Mouse (Mus musculus): Measurements from ENCODE around the gene Shmt2. TPM values are rescaled to one million over a fixed set of nuclear protein-coding genes. Genes with fewer than 3 reads are reported as not detected.

The Shmt2 gene
- polyA plus RNA-seq, 1 experiment from 2014 or later = 52.4 TPM

DNA sequence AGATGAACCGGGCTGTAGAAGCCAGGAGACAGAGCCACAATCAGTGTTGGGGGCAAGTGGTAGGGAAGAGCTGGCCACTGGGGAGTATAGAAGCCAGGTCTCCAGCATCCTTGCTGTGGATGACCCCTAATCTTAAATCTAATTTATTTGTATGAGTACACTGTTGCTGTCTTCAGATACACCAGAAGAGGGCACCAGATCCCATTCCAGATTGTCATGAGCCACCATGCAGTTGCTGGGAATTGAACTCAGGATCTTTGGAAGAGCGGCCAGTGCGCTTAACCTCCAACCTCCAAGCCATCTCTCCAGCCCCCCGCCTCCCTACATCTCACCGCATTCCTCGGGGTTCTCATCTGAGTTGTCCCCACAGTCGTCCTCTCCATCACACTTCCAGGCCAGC, 24.3 kb upstream of the Shmt2 start:
- no peak for ATAC-seq (ENCODE audit: low read depth)
- H3K9ac ChIP-seq = no peak overlapping the region
- peaks cover 100% of the 10 kb centered on the region for H3K36me3 ChIP-seq
- WGBS = 88% methylated on average over 7 of the region's 7 CpGs
- peaks cover 11% of the 10 kb centered on the region for H3K4me1 ChIP-seq (replicated peaks)
- H3K9me3 ChIP-seq = no peaks in the 10 kb centered on the region
- no peak overlapping the region for H3K4me2 ChIP-seq
- no peak overlapping the region for H3K27ac ChIP-seq (replicated peaks)
- no peak overlapping the region for H3K4me3 ChIP-seq
- no peaks in the 10 kb centered on the region for H3K27me3 ChIP-seq

DNA sequence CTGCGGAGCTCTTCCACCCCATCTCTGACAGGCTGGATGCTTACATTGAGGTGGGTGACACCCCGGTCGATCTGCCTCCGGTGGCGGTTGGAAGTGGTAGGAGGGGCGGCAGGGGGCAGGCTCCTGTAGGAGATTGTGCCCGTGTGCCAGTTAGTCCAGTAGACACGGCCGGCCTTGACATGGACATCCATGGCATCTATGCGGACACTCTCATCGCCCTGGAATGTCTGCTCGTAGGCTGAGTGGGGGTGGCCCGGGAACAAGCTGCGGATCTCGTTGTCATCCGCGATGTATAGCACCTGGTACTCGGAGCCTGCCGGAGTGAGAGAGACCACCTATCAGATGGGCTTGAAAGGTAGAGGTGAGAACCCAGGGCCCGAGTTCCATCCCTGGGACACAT, 22.1 kb upstream of the Shmt2 start:
- 95% methylated on average over 20 of the region's 20 CpGs for WGBS
- peaks cover 11% of the 10 kb centered on the region for H3K4me1 ChIP-seq (replicated peaks)
- H3K9ac ChIP-seq = no peak overlapping the region
- no peak for ATAC-seq (ENCODE audit: low read depth)
- H3K27ac ChIP-seq (replicated peaks) = no peak overlapping the region
- no peaks in the 10 kb centered on the region for H3K27me3 ChIP-seq
- no peaks in the 10 kb centered on the region for H3K9me3 ChIP-seq
- peaks cover 100% of the 10 kb centered on the region for H3K36me3 ChIP-seq
- H3K4me2 ChIP-seq = no peak overlapping the region
- no peak overlapping the region for H3K4me3 ChIP-seq

DNA sequence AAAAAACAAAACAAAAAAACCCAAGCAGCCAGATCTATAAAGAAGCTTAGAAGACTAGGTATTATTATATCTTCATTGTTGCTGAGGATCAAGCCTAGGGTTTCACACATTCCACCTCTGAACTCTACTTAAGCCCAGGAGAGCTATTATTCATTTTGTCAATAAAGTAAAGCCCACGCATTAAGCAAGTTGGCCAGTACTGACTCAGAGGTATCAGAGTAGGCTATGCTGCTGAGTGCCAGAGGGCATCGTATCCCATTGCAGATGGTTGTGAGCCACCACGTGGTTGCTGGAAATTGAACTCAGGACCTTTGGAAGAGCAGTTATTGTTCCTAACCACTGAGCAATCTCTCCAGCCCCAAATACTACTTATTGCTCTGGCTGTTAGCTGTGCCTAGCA, 21.7 kb upstream of the Shmt2 start:
- WGBS = 66% methylated on average over 3 of the region's 3 CpGs
- H3K4me2 ChIP-seq = no peak overlapping the region
- no peak for ATAC-seq (ENCODE audit: low read depth)
- no peaks in the 10 kb centered on the region for H3K9me3 ChIP-seq
- H3K9ac ChIP-seq = no peak overlapping the region
- peaks cover 100% of the 10 kb centered on the region for H3K36me3 ChIP-seq
- no peak overlapping the region for H3K4me3 ChIP-seq
- no peak overlapping the region for H3K27ac ChIP-seq (replicated peaks)
- H3K27me3 ChIP-seq = no peaks in the 10 kb centered on the region
- peaks cover 11% of the 10 kb centered on the region for H3K4me1 ChIP-seq (replicated peaks)

DNA sequence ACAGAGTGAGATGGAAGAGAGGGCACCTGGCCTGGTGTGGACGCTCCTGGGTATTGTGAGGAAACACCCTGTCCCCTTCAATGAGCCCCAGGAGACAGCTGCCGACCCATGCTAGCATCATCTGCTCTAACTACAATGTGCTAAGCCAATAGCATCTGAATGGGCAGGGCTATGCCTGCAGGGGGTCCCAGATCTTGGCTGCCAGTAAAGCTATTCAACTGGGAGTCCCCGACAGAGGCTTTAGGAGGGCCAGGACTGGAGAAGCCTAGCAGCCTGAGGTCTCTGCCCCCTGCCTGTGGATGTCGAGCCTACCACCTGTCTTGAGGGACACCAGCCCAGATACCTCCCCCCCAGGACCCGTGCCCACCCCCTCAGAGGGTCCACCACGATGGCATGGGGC, 20.5 kb upstream of the Shmt2 start:
- Histone ChIP-seq H3K27me3 (no peaks in the 10 kb centered on the region), H3K27ac (replicated peaks) (peak overlapping the region; percentile 62), H3K4me2 (no peak overlapping the region), H3K36me3 (peaks cover 96% of the 10 kb centered on the region), H3K9me3 (no peaks in the 10 kb centered on the region), H3K9ac (no peak overlapping the region), H3K4me3 (no peak overlapping the region), H3K4me1 (replicated peaks) (peaks cover 12% of the 10 kb centered on the region)
- WGBS = 33% methylated on average over 6 of the region's 6 CpGs
- ATAC-seq (ENCODE audit: low read depth) = no peak

DNA sequence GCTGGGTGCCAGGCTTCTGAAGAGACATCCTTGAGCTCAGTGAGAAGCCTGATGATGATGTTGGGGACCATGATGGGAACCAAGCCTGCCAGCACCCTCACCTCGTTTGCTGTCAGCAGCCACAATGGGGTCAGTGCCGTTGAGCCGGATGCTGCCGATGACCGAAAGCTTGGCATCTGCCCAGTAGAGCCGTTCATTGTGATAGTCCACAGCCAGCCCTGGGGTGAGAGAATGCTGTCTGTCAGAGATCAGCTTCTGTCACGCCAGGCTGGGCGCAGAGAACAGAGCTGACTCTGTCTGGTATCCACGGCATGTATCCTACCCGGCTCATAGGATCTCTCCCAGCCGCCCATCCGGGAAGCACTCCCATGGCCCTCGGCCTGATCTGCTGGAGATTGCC, 19.8 kb upstream of the Shmt2 start:
- no peak overlapping the region for H3K4me3 ChIP-seq
- peaks cover 18% of the 10 kb centered on the region for H3K4me1 ChIP-seq (replicated peaks)
- ATAC-seq (ENCODE audit: low read depth) = no peak
- H3K4me2 ChIP-seq = no peak overlapping the region
- H3K27me3 ChIP-seq = no peaks in the 10 kb centered on the region
- H3K9me3 ChIP-seq = no peaks in the 10 kb centered on the region
- no peak overlapping the region for H3K9ac ChIP-seq
- peak overlapping the region; percentile 62 for H3K27ac ChIP-seq (replicated peaks)
- H3K36me3 ChIP-seq = peaks cover 90% of the 10 kb centered on the region
- 78% methylated on average over 13 of the region's 13 CpGs for WGBS

DNA sequence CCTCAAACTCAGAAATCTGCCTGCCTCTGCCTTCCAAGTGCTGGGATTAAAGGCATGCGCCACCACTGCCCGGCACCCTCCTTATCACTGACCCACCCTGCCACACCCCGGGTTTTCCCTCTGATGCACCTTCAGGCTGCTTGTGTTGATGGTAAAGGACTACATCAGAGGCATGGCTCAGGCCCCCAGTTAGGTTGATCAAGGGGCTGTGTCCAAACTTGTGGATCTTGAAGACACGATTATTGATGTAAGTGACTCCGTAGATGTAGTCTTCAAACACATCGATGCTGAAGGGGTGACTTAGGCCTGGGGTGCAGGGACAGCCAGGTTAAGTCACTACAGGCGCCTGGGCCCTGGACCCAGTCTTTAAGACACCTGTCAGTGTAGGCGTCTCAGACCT, 19.3 kb upstream of the Shmt2 start:
- no peaks in the 10 kb centered on the region for H3K27me3 ChIP-seq
- ATAC-seq (ENCODE audit: low read depth) = no peak
- no peaks in the 10 kb centered on the region for H3K9me3 ChIP-seq
- peaks cover 23% of the 10 kb centered on the region for H3K4me1 ChIP-seq (replicated peaks)
- no peak overlapping the region for H3K4me2 ChIP-seq
- H3K9ac ChIP-seq = no peak overlapping the region
- peaks cover 84% of the 10 kb centered on the region for H3K36me3 ChIP-seq
- no peak overlapping the region for H3K27ac ChIP-seq (replicated peaks)
- H3K4me3 ChIP-seq = no peak overlapping the region
- WGBS = 94% methylated on average over 8 of the region's 8 CpGs

DNA sequence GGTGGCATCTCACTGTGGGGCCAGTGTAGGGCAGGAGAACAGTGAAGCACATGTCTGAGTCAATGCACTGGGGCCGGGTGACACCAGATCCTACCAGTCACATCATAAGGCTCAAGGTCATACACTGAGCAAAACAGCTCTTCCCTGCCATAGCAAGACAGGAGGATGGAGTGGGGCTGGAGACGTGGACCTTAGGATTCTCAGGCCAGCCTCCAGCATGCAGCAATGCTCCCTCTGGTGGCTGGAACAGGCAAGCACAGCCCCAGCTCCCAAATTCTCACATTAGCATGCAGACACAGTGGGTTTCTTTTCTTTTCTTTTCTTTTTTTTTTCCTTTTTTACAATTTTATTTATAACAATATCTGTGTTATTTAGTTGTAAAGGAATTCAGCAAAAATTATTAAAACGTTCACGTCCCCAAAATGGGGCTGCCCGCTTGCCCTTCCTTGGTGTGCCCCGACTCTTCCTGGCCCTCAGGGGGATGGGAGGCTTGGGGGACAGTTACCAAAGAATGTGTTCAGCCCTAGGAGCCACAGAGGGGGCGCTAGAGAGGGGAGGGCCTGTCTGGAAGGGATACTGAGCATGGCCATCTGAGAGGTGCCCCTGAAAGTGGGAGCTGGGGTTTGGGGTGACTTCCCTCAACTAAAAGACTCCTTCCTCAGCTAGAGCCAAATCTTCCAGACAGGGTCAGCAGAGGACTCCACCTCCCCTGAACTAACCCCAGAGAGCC, 15.8 kb upstream of the Shmt2 start:
- WGBS = 24% methylated on average over 7 of the region's 7 CpGs
- Histone ChIP-seq H3K4me3 (no peak overlapping the region), H3K4me2 (no peak overlapping the region), H3K27ac (replicated peaks) (peak overlapping the region; percentile 92), H3K27me3 (peaks cover 29% of the 10 kb centered on the region), H3K36me3 (peaks cover 49% of the 10 kb centered on the region), H3K9ac (peak overlapping the region; percentile 26; the same call in 1 of the 2 replicates), H3K9me3 (no peaks in the 10 kb centered on the region), H3K4me1 (replicated peaks) (peaks cover 58% of the 10 kb centered on the region)
- 0 out of 2 replicates have a peak, but pooled peaks have one; percentile 6 for ATAC-seq (ENCODE audit: low read depth)

DNA sequence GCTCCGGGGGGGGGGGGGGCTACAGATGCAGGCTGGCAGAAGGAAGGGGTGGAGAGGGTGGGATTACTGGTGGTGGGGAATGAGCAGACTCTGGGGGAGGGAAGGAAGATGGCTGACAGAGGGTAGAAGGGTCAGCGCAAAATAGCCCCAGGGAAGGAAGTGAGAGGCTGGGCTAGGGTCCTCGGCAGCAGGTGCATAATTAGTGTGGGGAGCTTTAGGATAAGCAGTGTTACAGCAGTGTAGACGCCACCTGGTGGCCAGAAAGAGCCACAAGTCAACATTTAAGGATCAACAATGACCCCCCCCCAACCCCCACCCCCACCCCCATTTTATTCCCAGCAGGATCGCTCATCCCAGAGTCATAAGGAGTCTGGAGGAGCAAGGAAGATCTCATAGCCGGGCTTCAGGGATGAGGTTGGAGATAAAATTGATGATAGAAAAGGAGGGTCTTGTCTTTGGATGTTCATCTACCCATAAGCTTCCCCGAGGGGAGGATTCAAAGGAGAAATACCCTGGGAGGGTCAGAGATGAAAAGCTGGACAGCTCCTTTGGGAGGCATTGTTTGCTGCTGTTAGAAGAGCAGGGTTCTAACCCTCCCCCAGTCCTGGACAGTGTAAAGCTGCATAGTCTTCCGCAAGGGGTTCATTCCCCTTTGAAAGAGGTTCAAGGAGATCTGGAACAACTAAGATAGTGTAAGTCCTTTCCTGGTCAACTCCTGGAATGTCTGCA, 14.5 kb upstream of the Shmt2 start:
- peak; percentile 11 for ATAC-seq (ENCODE audit: low read depth)
- Histone ChIP-seq H3K9ac (0 out of 2 replicates have a peak overlapping the region, but pooled peaks have one; percentile 35), H3K36me3 (peaks cover 37% of the 10 kb centered on the region), H3K4me2 (peak overlapping the region; percentile 10; the same call in 1 of the 2 replicates), H3K9me3 (no peaks in the 10 kb centered on the region), H3K4me1 (replicated peaks) (peaks cover 60% of the 10 kb centered on the region), H3K27me3 (peaks cover 40% of the 10 kb centered on the region), H3K4me3 (no peak overlapping the region), H3K27ac (replicated peaks) (peak overlapping the region; percentile 92)
- 12% methylated on average over 8 of the region's 8 CpGs for WGBS

DNA sequence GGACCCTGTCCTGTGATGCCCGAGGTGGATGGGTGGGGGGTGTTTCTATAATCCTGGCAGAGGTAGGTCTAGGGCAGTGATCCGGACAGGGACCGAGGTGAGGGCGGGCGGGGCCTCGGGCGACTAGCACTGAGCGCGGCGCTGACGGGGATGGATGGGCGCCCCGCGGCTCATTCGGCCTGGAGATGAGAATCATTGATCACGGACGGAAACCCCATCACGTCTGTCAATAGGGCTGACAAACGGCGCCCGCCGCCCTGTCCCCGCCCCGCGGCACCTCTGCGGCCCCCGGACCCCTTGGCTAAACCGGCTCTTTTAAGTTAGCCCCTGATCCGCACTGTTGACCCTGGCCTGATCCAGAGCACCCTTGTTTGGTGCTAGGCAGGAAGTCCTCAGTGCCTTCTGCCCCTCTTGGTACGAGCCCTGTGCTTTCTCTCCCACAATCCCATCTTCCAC, 12.7 kb upstream of the Shmt2 start:
- under 1% methylated on average over 29 of the region's 30 CpGs for WGBS
- Histone ChIP-seq H3K4me1 (replicated peaks) (peaks cover 78% of the 10 kb centered on the region), H3K9ac (peak overlapping the region; percentile 86), H3K4me2 (peak overlapping the region; percentile 81), H3K4me3 (peak overlapping the region; percentile 69), H3K9me3 (no peaks in the 10 kb centered on the region), H3K36me3 (peaks cover 19% of the 10 kb centered on the region), H3K27me3 (peaks cover 55% of the 10 kb centered on the region), H3K27ac (replicated peaks) (peak overlapping the region; percentile 92)
- ATAC-seq (ENCODE audit: low read depth) = 0 out of 2 replicates have a peak, but pooled peaks have one; percentile 1

DNA sequence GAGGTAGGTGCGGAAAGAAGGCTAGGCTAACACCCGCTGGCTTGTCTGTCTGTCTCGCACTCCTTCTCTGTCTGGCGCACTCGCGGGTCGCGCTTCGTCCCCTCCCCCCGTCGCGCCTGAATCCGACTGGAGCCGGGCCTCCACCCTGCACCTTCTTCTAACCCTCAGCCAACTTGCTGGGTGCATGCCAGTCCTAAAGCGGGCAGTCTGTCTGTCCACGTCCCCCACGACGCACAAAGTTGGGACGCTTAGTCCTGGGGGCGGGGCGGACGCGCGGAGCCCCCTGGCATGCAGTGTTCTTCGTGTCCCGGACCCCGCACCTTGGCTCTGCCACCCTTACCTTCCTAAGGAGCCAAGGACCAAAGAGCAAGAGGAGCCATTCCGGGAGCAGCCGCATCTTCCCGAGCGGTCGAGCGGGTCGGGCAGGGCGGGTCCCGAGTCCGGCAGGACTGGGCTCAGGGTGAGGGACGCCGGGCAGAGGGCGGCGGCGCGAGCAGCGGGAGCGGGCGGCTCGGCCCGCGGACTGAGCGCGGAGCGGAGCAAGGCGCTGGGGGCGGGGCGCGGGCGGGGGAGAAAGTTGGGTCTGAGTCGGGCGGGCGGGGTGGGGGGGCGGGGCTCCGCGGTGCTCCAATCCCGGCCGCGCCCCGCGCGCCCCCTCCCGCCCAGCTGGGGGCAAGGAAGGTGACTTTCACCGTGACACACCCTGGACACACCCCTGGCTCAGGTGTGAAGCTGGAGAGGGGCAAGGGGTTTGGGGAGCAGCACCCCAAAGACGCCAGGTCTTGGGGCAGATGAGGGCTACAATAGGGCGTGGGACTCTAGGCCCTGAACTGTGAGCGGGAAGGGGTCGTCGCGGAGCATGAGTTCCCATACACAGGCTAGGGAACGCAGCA, 12.0 kb upstream of the Shmt2 start, which contains the start of gene Nxph4:
TSS of gene Nxph4 (minus strand) at position 524 of the 893 bp plus-strand sequence.
- Histone ChIP-seq H3K36me3 (peaks cover 12% of the 10 kb centered on the region), H3K4me3 (peak within 1 kb of the TSS; percentile 69), H3K9me3 (no peaks in the 10 kb centered on the region), H3K4me1 (replicated peaks) (peaks cover 85% of the 10 kb centered on the region), H3K4me2 (peak within 1 kb of the TSS; percentile 81), H3K27me3 (peaks cover 61% of the 10 kb centered on the region), H3K9ac (peak within 1 kb of the TSS; percentile 86), H3K27ac (replicated peaks) (peak within 1 kb of the TSS; percentile 92)
- under 1% methylated on average over 42 of the region's 78 CpGs for WGBS
- peak; percentile 17; the same call in 1 of the 2 replicates for ATAC-seq (ENCODE audit: low read depth)

DNA sequence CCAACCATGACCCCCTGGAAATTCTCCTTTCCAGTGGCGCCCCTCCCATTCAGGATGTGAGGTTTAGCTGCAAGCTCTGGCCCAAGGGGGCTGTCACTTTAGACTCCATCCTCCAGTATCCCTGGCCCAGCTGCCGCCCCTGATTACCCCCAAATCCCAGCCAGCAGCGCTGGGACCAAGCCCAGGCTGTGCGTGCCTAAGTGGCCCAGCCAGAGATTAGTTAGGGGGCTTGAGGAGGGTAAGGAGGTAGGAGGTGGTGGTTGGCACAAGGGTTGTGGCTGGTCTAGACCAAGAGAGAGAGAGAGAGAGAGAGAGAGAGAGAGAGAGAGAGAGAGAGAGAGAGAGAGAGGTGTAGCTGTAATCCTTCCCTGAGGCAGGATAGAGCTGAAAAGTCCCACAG, 9.3 kb upstream of the Shmt2 start:
- H3K9ac ChIP-seq = peak overlapping the region; percentile 86
- peak overlapping the region; percentile 81 for H3K4me2 ChIP-seq
- H3K4me1 ChIP-seq (replicated peaks) = peaks cover 100% of the 10 kb centered on the region
- no peak for ATAC-seq (ENCODE audit: low read depth)
- H3K4me3 ChIP-seq = peak overlapping the region; percentile 69
- H3K9me3 ChIP-seq = no peaks in the 10 kb centered on the region
- peaks cover 87% of the 10 kb centered on the region for H3K27me3 ChIP-seq
- H3K27ac ChIP-seq (replicated peaks) = peak overlapping the region; percentile 92
- 0% methylated on average over 4 of the region's 4 CpGs for WGBS
- H3K36me3 ChIP-seq = no peaks in the 10 kb centered on the region

Measured in neural tube, embryonic 13.5 days (tissue).